Mouse (Mus musculus) midbrain, embryonic 10.5 days (tissue): ENCODE data around the gene Tspan5. TPM values are rescaled to one million over a fixed set of nuclear protein-coding genes. Genes with fewer than 3 reads are reported as not detected.

Experiments
- DNase-seq: peaks from one replicate; pipeline ENCODE4 v3.0.0-alpha.2; 2017; ENCODE audit warnings: low spot score
- H3K27ac ChIP-seq: fragments of 300-500 bp; sonication (generic); replicated peaks from 2 replicates; pipeline ENCODE4 v1.5.1; 2016; ENCODE audit warnings: mild to moderate bottlenecking
- H3K27me3 ChIP-seq: fragments of 300-500 bp; sonication (generic); 2 replicates; pipeline ENCODE4 v1.6.1; 2016; ENCODE audit warnings: low read depth, mild to moderate bottlenecking; ENCODE audit not compliant: poor library complexity, severe bottlenecking
- H3K36me3 ChIP-seq: fragments of 300-500 bp; sonication (generic); 2 replicates; pipeline ENCODE4 v1.6.1; 2016; ENCODE audit warnings: mild to moderate bottlenecking, moderate library complexity
- H3K4me1 ChIP-seq: fragments of 300-500 bp; sonication (generic); 2 replicates; pipeline ENCODE4 v1.6.1; 2016
- H3K4me3 ChIP-seq: fragments of 300-500 bp; sonication (generic); 2 replicates; pipeline ENCODE4 v1.5.1; 2016; ENCODE audit warnings: mild to moderate bottlenecking, moderate library complexity
- H3K9me3 ChIP-seq: fragments of 300-500 bp; sonication (generic); replicated peaks from 2 replicates; pipeline ENCODE4 v1.6.1; 2016; ENCODE audit warnings: mild to moderate bottlenecking
- WGBS: fragments of 180-500 bp; shearing (Covaris S2); methylation state at CpG from one replicate; pipeline ENCODE4 v1.1.7; 2016; 5-methylcytosine and 5-hydroxymethylcytosine counted together
- polyA plus RNA-seq: library from polyadenylated mRNA; unstranded; fragments of >200 nt; fragmentation: Nextera tagmentation; extraction: Ambion mirVana; gene quantifications from 2 replicates; pipeline ENCODE4 v1.2.1, GENCODE M21; 2016

Tspan5 gene
- polyA plus RNA-seq, 1 experiment from 2014 or later = 28.1 TPM

GRCm38 (mm10) chr3:138852982-138853689 lies 111.1 kb downstream of the Tspan5 start:
- 0 out of 2 replicates have a peak, but pooled peaks cover 2% of the 10 kb centered on the region for H3K27me3 ChIP-seq
- H3K27ac ChIP-seq = no peak overlapping the region
- no peaks in the 10 kb centered on the region for H3K9me3 ChIP-seq
- DNase-seq = no peak
- H3K4me1 ChIP-seq = peaks cover 89% of the 10 kb centered on the region
- no peaks in the 10 kb centered on the region for H3K36me3 ChIP-seq
- WGBS = 59% methylated on average over 13 of the region's 13 CpGs
- H3K4me3 ChIP-seq = no peak overlapping the region

GRCm38 (mm10) chr3:138853996-138854836 lies 112.2 kb downstream of the Tspan5 start:
- WGBS = 54% methylated on average over 16 of the region's 16 CpGs
- Histone ChIP-seq H3K27ac (peak overlapping the region; percentile 66), H3K4me3 (peak overlapping the region; percentile 3; the same call in 1 of the 2 replicates), H3K4me1 (peaks cover 98% of the 10 kb centered on the region), H3K9me3 (no peaks in the 10 kb centered on the region), H3K36me3 (no peaks in the 10 kb centered on the region), H3K27me3 (no peaks in the 10 kb centered on the region)
- no peak for DNase-seq

GRCm38 (mm10) chr3:138855387-138855786 lies 113.4 kb downstream of the Tspan5 start:
- peaks cover 98% of the 10 kb centered on the region for H3K4me1 ChIP-seq
- no peaks in the 10 kb centered on the region for H3K36me3 ChIP-seq
- no peaks in the 10 kb centered on the region for H3K9me3 ChIP-seq
- no peak for DNase-seq
- WGBS = 83% methylated on average over 5 of the region's 5 CpGs
- no peak overlapping the region for H3K4me3 ChIP-seq
- peak overlapping the region; percentile 66; the same call in 1 of the 2 replicates for H3K27ac ChIP-seq
- no peaks in the 10 kb centered on the region for H3K27me3 ChIP-seq

- WGBS = 57% methylated on average over 4 of the region's 4 CpGs
- no peak for DNase-seq
These were observed 115.0 kb downstream of the Tspan5 start for GRCm38 (mm10) chr3:138856946-138857345.

GRCm38 (mm10) chr3:138857805-138858546 lies 116.0 kb downstream of the Tspan5 start:
- Histone ChIP-seq H3K27ac (peak overlapping the region; percentile 73), H3K4me3 (no peak overlapping the region), H3K27me3 (no peaks in the 10 kb centered on the region), H3K4me1 (peaks cover 78% of the 10 kb centered on the region), H3K36me3 (no peaks in the 10 kb centered on the region), H3K9me3 (no peaks in the 10 kb centered on the region)
- 53% methylated on average over 12 of the region's 12 CpGs for WGBS
- DNase-seq = no peak

More at GRCm38 (mm10) chr3:138856946-138857345, 115.0 kb downstream of the Tspan5 start:
- H3K4me3 ChIP-seq = no peak overlapping the region
- H3K27me3 ChIP-seq = no peaks in the 10 kb centered on the region
- no peaks in the 10 kb centered on the region for H3K36me3 ChIP-seq
- peaks cover 89% of the 10 kb centered on the region for H3K4me1 ChIP-seq
- no peaks in the 10 kb centered on the region for H3K9me3 ChIP-seq
- H3K27ac ChIP-seq = peak overlapping the region; percentile 73

- Histone ChIP-seq H3K9me3 (no peaks in the 10 kb centered on the region), H3K27me3 (no peaks in the 10 kb centered on the region), H3K4me1 (peaks cover 72% of the 10 kb centered on the region), H3K4me3 (no peak overlapping the region), H3K36me3 (no peaks in the 10 kb centered on the region), H3K27ac (peak overlapping the region; percentile 73)
- DNase-seq = no peak
- WGBS = 90% methylated on average over 6 of the region's 6 CpGs
These were observed 116.7 kb downstream of the Tspan5 start for GRCm38 (mm10) chr3:138858649-138859048.

GRCm38 (mm10) chr3:138859166-138859565 lies 117.2 kb downstream of the Tspan5 start:
- no peak for DNase-seq
- peak overlapping the region; percentile 73 for H3K27ac ChIP-seq
- H3K36me3 ChIP-seq = no peaks in the 10 kb centered on the region
- 82% methylated on average over 8 of the region's 8 CpGs for WGBS
- H3K4me1 ChIP-seq = peaks cover 67% of the 10 kb centered on the region
- H3K27me3 ChIP-seq = no peaks in the 10 kb centered on the region
- H3K4me3 ChIP-seq = no peak overlapping the region
- H3K9me3 ChIP-seq = no peaks in the 10 kb centered on the region

- Histone ChIP-seq H3K36me3 (no peaks in the 10 kb centered on the region), H3K27me3 (no peaks in the 10 kb centered on the region), H3K9me3 (no peaks in the 10 kb centered on the region), H3K4me3 (no peak overlapping the region), H3K4me1 (peaks cover 62% of the 10 kb centered on the region), H3K27ac (peak overlapping the region; percentile 73; the same call in 1 of the 2 replicates)
- peak; percentile 36 for DNase-seq
- 42% methylated on average over 8 of the region's 8 CpGs for WGBS
These were observed 117.7 kb downstream of the Tspan5 start for GRCm38 (mm10) chr3:138859666-138860065.

- H3K4me1 ChIP-seq = peaks cover 55% of the 10 kb centered on the region
- H3K9me3 ChIP-seq = no peaks in the 10 kb centered on the region
- DNase-seq = no peak
- H3K4me3 ChIP-seq = no peak overlapping the region
- H3K27me3 ChIP-seq = no peaks in the 10 kb centered on the region
- WGBS = 81% methylated on average over 11 of the region's 11 CpGs
- peak overlapping the region; percentile 73; the same call in 1 of the 2 replicates for H3K27ac ChIP-seq
- H3K36me3 ChIP-seq = no peaks in the 10 kb centered on the region
These were observed 118.3 kb downstream of the Tspan5 start for GRCm38 (mm10) chr3:138860257-138860760.

- H3K27ac ChIP-seq = no peak overlapping the region
- no peaks in the 10 kb centered on the region for H3K27me3 ChIP-seq
- no peak for DNase-seq
These were observed 119.0 kb downstream of the Tspan5 start for GRCm38 (mm10) chr3:138861032-138861431.

GRCm38 (mm10) chr3:138861589-138861988 lies 119.6 kb downstream of the Tspan5 start:
- Histone ChIP-seq H3K27me3 (no peaks in the 10 kb centered on the region), H3K9me3 (no peaks in the 10 kb centered on the region), H3K27ac (no peak overlapping the region), H3K4me1 (peaks cover 44% of the 10 kb centered on the region), H3K4me3 (no peak overlapping the region), H3K36me3 (no peaks in the 10 kb centered on the region)
- DNase-seq = no peak
- WGBS = 82% methylated on average over 3 of the region's 3 CpGs

More at GRCm38 (mm10) chr3:138861032-138861431, 119.0 kb downstream of the Tspan5 start:
- Histone ChIP-seq H3K36me3 (no peaks in the 10 kb centered on the region), H3K9me3 (no peaks in the 10 kb centered on the region), H3K4me1 (peaks cover 50% of the 10 kb centered on the region), H3K4me3 (no peak overlapping the region)
- WGBS = 81% methylated on average over 9 of the region's 9 CpGs

- H3K9me3 ChIP-seq = no peaks in the 10 kb centered on the region; the same call in 1 of the 2 replicates
- no peak for DNase-seq
- WGBS = 89% methylated on average over 12 of the region's 12 CpGs
These were observed 122.2 kb downstream of the Tspan5 start for GRCm38 (mm10) chr3:138864166-138864648.

More at GRCm38 (mm10) chr3:138864166-138864648, 122.2 kb downstream of the Tspan5 start:
- peaks cover 35% of the 10 kb centered on the region for H3K4me1 ChIP-seq
- no peaks in the 10 kb centered on the region for H3K36me3 ChIP-seq
- no peaks in the 10 kb centered on the region for H3K27me3 ChIP-seq
- no peak overlapping the region for H3K4me3 ChIP-seq
- H3K27ac ChIP-seq = no peak overlapping the region
